Mouse (Mus musculus) megakaryocyte, embryonic 14.5 days (primary cell): ENCODE data around the gene Qprt.

Experiments used
- FLI1 ChIP-seq: IDR thresholded peaks from 2 replicates; pipeline ENCODE4 v1.6.1; 2012; ENCODE audit warnings: low read length, inconsistent platforms, mixed read lengths
- GATA1 ChIP-seq: IDR thresholded peaks from 3 replicates; pipeline ENCODE4 v1.6.1; 2012; ENCODE audit warnings: mixed read lengths, low read length, inconsistent platforms, borderline replicate concordance

- TF ChIP-seq GATA1 (no peak), FLI1 (no peak)
Measured at GRCm38 (mm10) chr7:127077692-127078091, 44.3 kb downstream of the Qprt start.
